Mouse (Mus musculus) kidney, adult 8-10 months (tissue): ENCODE data around the gene Tcn2.
"Not testable (repeated sequence)": the region's sequence is repeated elsewhere in the genome, so short reads cannot be mapped to it uniquely, and the experiment has no call there.

Experiments
- DNase-seq, 2 experiments: peaks; one replicate each; pipeline ENCODE4 v3.0.0; 2022

Tcn2 gene

GRCm38 (mm10) chr11:3931511-3932211 lies at the start of gene Tcn2:
TSS of gene Tcn2 (minus strand) at chr11:3932159.
- DNase-seq = peak; percentile 97

DNA sequence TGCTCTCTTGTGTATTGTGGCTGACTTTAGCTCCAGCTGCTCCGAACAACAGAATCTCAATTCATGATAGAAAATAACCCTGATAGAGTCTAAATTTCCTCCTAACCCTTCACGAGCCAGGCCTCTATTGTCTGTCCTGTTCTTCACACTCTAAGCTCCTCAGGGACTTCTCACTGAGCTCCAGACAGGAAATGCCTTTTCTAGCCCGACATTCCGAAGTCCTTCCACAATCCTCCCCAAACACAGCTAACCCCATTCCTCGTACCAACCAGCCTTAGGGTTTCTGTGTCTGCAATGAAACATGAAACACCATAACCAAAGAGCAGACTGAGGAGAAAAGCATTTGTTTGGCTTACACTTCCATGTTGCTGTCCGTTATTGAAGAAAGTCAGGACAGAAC lies 49.6 kb upstream of the Tcn2 start:
- DNase-seq = no peak

GRCm38 (mm10) chr11:3978421-3978820 lies 46.5 kb upstream of the Tcn2 start:
- no peak for DNase-seq

GRCm38 (mm10) chr11:3976678-3977077 lies 44.7 kb upstream of the Tcn2 start, which contains the start of gene 4930556J24Rik:
TSS of gene 4930556J24Rik (minus strand) at chr11:3976778.
- no peak for DNase-seq

GRCm38 (mm10) chr11:3974311-3974710 lies 42.4 kb upstream of the Tcn2 start:
- DNase-seq = no peak

DNA sequence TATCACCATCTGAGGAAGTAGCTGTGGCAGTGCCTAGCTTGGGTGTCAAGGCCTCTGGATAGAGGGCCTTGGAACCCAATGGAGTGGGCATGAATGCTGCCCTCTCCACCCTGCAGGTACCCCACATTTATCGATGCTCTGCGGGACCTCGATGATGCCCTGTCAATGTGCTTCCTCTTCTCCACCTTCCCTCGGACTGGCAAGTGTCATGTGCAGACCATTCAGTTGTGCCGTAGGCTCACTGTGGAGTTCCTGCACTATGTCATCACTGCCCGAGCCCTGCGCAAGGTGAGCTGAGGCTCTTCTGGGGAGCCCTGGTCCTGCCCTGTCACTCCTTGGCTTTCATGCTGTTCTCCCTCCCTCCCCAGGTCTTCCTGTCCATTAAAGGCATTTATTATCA lies 41.1 kb upstream of the Tcn2 start:
- DNase-seq = no peak

DNA sequence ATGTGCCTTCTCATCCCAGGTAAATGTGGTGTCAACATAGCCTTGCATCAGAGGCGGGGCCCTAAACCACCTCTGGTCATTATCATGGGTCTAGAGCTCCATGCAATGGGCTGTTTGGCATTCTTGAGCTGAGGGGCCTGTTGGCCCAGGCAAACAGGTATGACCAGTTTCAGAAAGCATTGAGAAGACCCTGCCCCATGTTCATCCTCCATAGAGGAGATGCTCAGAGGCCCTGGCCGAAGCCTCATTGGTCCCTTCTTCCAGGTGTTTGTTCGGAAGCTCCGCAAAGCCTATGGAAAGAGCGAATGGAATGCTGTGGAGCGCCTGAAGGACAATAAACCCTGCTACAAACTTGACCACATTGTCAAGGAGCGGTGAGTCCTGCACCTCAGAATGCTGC lies 38.4 kb upstream of the Tcn2 start:
- DNase-seq = no peak

GRCm38 (mm10) chr11:3969837-3970236 lies 37.9 kb upstream of the Tcn2 start:
- DNase-seq = peak in 1 of 2 experiments; percentile 54

GRCm38 (mm10) chr11:3964416-3965172 lies 32.6 kb upstream of the Tcn2 start:
- DNase-seq = no peak

DNA sequence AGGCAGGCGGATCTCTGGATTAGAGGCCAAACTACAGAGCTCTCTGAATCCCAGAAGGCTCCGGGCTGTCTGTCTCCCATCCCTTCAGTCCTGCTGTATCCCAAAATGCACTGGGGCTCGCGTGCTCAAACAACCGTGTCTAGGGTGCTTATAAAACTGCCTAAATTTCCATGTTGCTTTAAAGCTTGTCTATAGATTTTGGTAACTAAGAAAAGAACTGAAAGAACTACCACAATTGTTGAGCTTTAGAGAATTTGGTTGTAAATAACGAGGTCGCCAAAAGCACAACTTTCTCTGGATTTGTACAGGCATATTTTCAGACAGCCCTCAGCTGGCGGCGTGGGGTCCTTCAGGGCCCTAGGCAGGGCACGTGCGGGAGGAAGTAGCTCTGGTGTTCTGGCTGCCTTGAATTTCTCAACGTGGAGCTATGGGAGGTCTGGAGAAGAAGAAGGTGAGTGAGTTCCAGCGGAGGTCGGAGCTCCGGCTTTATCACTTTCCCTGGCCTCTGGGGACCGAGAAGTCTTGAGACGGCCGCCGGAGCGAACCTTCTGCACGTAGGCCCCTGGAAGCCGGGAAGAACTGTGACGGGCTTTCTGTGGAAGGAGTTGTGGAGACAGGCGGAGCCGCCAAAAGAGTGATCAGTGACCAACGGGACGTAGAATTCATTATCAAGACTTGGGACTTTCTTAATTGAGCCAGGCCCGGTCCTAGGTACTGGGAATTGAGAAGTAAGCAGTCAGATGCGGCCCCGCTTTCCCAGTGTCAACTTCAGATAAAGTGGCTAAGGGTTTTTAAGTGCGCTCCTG lies 31.9 kb upstream of the Tcn2 start, which contains the start of gene Pes1:
TSS of gene Pes1 (plus strand) at position 366 of the 806 bp plus-strand sequence.
- peak; percentile 85 to 88 for DNase-seq

DNA sequence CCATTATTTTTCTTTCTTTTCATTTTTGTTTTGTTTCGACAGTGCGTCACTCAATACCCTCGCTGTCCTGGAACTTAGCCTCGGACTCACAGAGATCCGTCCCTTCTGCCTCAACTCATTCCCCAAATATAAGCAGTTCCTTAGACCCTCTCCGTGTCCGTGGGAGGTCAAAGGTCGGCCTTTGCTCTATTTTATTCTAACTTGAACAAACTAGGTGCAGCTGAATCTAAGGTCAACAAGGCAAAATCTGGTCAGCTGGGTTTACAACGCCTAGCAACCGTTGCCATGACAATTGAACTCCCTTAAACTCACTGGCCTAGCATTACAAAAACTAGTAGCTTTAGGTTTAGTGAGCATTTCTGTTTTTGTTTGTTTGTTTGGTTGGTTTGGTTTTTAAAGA lies 31.2 kb upstream of the Tcn2 start:
- DNase-seq = no peak

- no peak for DNase-seq
These were observed 29.8 kb upstream of the Tcn2 start for GRCm38 (mm10) chr11:3961761-3962160.

DNA sequence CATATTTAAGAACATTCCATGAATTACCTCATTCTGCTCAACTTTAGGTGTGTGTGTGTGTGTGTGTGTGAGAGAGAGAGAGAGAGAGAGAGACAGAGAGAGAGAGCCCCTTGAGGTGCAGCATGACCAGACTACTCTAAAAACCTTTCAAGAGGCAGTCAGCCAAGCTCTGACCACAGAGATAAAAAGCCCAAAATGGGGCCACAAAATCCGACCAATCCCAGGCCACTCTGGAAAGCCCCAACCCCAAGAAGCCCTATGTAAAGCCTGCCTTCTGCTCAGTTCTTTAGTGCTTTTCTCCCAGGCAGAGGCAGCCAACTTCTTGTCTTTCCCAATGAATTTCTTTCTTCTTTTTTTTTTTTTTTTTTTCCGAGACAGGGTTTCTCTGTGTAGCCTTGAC lies 28.9 kb upstream of the Tcn2 start:
- DNase-seq = no peak

DNA sequence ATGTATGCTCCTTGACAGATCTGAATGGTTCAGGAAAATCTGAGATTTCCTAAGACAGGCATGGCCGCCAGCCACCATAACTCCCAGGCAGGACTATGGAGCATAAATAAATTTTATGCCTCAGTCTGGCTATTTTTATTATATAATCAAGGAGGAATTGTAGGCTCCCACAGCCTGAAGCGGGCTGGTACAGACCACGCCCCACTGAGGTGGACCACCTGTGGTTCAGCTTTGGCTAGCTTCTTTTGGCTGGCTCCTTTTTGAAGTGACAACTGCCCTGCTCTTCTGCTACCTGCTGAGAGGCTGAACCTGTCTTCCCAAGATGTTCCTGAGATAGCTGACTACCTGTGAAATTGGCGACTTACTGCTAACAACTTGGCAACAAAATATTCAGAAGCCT lies 23.4 kb upstream of the Tcn2 start:
- not testable (repeated sequence) for DNase-seq

DNA sequence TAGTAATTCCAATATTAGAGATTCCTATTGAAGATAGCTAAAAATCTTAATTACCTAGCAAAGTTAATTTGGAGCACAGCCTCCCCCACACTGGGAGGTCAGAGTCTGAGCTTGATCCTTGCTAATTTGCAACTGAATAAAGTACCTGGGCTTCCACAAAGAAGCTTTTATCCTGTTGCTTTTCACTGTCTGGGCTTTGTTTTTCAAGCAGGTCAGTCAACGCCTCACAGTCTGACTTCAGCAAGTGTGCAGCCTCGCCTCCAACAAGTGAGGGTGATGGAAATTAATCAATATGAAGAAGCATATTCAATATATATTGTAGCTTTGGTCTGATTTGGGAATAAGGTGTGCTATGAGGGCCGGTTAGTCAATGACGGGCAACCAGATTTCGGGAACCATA lies 22.9 kb upstream of the Tcn2 start:
- not testable (repeated sequence) for DNase-seq

- DNase-seq = no peak
These were observed 14.4 kb upstream of the Tcn2 start for GRCm38 (mm10) chr11:3946386-3946785.

DNA sequence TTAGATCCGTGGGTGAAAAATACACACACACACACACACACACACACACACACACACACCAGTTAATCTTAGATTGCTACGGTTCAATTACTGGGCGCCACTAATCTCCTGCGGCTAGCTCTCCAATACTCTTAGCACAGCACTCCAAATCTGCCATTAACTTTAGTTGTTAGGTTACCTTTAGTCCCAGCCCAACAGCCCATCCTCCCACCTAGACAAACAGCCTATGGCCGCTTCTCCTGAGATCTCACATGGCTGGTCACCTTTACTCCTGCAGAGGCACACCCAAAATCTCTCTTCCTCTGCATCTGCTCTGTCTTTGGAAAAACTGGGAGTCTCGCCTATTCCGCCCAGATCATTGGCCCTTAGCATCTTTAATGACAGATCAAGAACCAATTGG lies 9.4 kb upstream of the Tcn2 start:
- DNase-seq = peak; percentile 36 to 43

DNA sequence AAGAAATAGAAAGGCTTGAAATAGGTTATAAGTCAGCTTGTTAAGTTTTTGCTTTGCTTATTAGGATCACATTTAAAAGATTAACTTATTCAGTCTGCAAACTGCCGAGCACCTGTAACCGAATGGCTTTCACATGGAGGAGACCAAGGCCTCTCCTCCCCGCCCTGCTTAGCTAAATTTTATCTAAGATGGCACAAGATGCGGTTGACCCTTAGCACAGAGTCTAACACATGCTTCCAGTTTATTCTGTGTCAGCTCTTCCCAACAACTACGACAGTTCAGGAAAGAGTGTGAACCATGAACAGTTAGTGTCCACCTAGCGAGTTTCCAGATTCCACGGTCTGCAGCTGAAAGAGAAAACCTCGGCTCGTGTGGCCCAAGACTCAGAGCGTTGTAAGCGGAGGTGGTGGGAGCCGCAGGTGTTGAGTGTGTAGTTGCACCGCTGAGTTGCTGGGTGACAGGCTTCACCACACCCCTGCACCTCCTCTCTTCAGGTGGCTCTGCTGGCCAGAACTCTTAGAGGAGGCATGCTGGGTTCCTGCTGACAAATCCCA lies 5.4 kb upstream of the Tcn2 start:
- peak; percentile 79 to 90 for DNase-seq

DNA sequence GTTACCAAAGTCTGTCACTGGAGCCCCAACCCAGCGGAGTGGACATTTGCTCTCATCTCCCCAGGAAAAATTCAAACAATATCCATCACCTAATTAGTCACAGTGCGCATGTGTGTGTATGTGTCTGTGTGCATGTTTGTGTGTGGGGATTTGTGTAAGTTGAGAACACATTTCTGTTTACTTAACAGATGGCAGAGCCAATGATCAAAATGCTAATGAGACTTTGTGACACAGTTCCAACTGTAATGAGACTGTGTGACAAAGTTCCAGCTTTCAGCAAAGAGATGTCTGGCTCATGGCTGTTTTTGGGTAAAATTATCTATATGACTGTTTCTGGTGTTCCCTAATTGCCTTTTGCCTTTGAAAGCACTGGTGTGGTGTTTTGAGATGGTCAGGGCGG lies 4.4 kb upstream of the Tcn2 start:
- DNase-seq = no peak

DNA sequence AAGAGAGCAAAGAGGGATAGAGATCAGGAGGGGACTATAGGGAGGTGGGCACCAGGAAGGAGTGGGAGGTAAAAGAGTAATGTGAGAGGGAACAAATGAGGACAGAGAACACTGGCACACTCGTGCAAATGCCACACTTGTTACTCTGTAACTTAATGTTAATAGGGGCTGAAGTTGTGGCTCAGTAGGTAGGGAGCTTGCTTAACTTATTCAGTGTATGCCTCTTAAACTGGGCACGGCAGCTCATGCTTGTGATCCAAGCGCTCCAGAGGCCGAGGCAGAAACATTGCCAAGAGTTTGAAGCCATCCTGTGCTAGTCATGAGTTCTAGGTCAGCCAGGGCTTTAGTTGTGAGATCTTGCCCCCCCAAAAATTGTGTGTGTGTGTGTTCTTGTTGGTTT lies 3.2 kb upstream of the Tcn2 start:
- DNase-seq = peak; percentile 55 to 71

DNA sequence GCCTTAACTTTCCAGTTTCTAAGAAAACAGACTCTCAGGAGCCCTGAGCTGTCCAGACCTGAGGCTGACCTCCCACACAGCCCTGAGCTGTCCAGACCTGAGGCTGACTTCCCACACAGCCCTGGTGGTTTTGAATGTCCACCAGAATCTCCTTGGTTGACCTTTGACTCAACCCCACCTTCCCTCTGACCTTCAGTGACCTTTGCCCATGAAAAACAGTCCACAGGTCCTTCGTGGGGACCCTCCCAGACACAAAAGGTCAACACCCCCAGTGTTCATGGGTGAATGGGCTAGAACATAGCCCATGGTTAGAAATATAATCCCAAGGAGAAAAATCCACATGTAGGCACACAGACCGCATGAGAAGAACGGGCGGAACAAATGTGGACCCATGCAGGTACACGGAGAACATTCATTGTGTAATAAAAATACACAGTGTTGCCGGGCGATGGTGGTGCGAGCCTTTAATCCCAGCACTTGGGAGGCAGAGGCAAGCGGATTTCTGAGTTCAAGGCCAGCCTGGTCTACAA lies 1.9 kb upstream of the Tcn2 start:
- peak; percentile 54 to 67 for DNase-seq

GRCm38 (mm10) chr11:3930931-3931330 lies 1.0 kb downstream of the Tcn2 start:
- peak; percentile 42 to 48 for DNase-seq

DNA sequence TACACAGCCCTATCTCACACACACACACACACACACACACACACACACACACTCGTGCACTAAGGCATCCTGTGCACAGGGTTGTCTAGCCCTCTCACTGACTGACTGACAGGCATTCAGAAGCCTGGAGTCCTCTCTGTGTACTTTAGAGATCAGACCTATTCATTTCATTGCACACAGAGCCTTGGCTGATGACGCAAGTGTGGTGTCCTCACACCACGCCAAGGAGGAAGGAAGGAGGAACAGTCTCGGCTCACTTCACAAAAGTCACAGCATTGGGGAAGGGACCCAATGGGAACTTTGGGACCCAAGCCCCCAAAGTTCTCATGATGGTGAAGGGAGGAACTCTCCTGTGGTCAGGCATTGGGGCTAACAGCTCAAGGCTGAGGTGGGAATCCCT lies 1.9 kb downstream of the Tcn2 start:
- DNase-seq = no peak
